Mouse (Mus musculus): ENCODE data around the gene Erc1. TPM values are rescaled to one million over a fixed set of nuclear protein-coding genes. Genes with fewer than 3 reads are reported as not detected.

Gene Erc1
- polyA plus RNA-seq, 1 experiment from 2014 or later: 27.2 TPM

DNA sequence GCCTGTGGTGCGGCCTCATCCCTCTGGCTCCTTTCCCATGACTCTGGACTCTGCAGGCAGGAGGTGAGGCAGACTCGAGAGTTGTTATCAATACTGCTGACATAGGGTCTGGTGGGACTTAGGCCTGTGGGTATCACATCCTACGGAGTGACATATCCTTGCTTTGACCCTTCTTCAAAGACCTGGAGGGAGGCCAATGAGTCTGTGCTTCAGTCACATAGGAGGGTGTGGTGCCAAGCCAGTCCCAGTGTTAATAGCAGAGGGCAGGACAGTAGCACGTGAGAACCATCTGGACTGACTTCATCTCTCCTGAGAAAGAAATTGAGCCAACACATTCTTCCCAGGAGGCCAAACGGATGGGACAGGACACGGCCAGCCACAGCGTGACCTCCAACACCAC, 275.7 kb downstream of the Erc1 start:
- H3K4me2 ChIP-seq (replicated peaks): no peak overlapping the region
- H3K36me3 ChIP-seq: peaks cover 47% of the 10 kb centered on the region
- no peak overlapping the region for H3K9ac ChIP-seq
- H3K4me3 ChIP-seq: no peak overlapping the region
- ATAC-seq (ENCODE audit: low FRiP score, low read depth): no peak
- peaks cover 11% of the 10 kb centered on the region for H3K4me1 ChIP-seq
- H3K27me3 ChIP-seq: no peaks in the 10 kb centered on the region
- H3K9me3 ChIP-seq: no peaks in the 10 kb centered on the region
- WGBS: 81% methylated on average over 7 of the region's 7 CpGs
- H3K27ac ChIP-seq: no peak overlapping the region

DNA sequence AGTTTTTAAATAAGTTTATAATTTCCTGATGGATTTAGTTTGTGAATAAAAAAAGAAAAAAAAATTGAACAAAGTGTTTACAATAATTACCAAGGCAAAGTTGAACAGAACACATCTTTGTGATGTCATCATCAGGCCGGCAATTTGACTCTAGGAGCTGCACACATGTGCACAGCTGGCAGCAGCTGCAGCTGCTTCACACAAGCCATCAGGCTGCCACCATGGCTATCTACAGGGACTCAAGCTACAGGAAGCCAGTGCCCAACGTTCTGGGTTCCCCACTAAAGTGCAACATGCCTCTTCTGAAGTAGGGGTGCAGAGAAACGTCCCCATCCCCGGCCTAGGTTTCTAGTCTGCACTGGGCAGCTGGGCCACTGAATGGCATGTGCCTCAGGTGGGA, 277.2 kb downstream of the Erc1 start:
- no peaks in the 10 kb centered on the region for H3K9me3 ChIP-seq
- H3K9ac ChIP-seq: no peak overlapping the region
- peaks cover 47% of the 10 kb centered on the region for H3K36me3 ChIP-seq
- no peak overlapping the region for H3K4me2 ChIP-seq (replicated peaks)
- peaks cover 20% of the 10 kb centered on the region for H3K4me1 ChIP-seq
- H3K27ac ChIP-seq: no peak overlapping the region
- H3K27me3 ChIP-seq: no peaks in the 10 kb centered on the region
- ATAC-seq (ENCODE audit: low FRiP score, low read depth): no peak
- 67% methylated on average over 4 of the region's 4 CpGs for WGBS
- H3K4me3 ChIP-seq: no peak overlapping the region

DNA sequence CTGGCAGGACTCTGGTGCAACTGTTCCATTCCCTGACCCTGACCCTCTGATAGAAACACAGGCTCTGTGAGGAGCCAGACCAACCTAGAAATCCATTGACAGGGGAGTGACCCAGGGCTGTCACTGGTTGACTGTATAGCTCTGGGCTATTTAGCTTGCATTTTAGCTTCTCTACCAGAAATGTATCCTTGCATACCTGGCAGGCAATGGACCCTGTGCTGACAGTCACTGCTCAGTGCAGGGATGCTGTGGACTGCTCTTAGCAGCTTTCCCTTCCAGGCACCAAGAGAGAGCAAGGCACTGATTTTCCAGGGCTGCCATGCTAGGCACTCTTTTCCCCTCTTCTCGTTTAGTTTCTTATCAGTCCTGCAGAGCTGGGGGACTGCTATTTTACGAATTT, 279.6 kb downstream of the Erc1 start:
- Histone ChIP-seq H3K27me3 (no peaks in the 10 kb centered on the region), H3K4me2 (replicated peaks) (no peak overlapping the region), H3K4me3 (no peak overlapping the region), H3K27ac (no peak overlapping the region), H3K36me3 (peaks cover 26% of the 10 kb centered on the region), H3K9me3 (0 out of 2 replicates have a peak, but pooled peaks cover 4% of the 10 kb centered on the region), H3K4me1 (peaks cover 32% of the 10 kb centered on the region), H3K9ac (no peak overlapping the region)
- ATAC-seq (ENCODE audit: low FRiP score, low read depth): no peak
- WGBS: 78% methylated on average over 2 of the region's 2 CpGs

DNA sequence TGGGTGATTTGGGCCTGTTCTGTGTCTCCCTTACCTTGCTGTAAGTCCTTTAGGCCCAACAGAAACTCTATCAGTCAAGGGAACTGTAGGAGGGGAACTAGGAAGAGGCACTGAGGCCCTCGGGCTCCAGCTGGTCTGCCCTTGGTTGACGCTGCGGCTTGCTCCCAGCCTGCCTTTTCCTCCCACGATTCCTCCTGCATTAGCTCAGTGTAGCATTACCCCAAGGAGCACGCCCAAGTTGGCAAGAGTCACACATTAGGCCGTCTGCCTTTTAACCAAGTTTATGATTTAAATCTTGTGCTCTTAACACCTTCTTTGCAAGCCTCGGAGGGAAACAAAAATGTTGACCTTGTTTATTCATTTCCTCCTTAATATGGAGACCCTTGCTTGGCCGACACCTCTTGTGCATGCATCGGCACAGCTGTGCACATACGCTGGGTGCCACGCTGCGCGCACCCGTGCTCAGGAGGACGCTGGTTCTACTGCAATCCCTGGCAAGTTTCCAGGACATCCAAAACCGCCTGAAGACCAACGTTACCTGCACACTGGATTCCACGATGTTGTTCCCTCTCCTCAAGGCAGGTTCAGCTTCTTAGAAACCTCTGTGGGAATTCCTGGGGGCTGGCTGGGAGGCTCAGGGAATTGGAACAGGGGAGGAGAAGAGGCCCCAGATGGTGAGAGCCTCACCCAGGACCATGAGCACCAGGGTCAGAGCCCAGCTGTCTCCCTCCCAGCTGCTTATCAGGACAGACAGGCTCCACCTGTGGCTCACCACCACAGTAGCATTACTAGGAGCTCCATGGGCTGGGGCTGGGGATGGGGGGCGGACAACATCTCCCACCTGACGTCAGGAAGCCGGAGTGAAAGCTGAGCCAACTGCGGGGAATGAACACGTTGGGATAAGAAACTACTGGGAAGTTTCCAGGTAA, 282.3 kb downstream of the Erc1 start:
- ATAC-seq (ENCODE audit: low FRiP score, low read depth): peak; percentile 84
- Histone ChIP-seq H3K9me3 (0 out of 2 replicates have a peak, but pooled peaks cover 4% of the 10 kb centered on the region), H3K27me3 (no peaks in the 10 kb centered on the region), H3K9ac (no peak overlapping the region), H3K4me3 (no peak overlapping the region), H3K36me3 (peaks cover 10% of the 10 kb centered on the region), H3K4me1 (peaks cover 25% of the 10 kb centered on the region), H3K4me2 (replicated peaks) (peak overlapping the region; percentile 46), H3K27ac (peak overlapping the region; percentile 44; the same call in 1 of the 2 replicates)
- WGBS: 41% methylated on average over 23 of the region's 23 CpGs

DNA sequence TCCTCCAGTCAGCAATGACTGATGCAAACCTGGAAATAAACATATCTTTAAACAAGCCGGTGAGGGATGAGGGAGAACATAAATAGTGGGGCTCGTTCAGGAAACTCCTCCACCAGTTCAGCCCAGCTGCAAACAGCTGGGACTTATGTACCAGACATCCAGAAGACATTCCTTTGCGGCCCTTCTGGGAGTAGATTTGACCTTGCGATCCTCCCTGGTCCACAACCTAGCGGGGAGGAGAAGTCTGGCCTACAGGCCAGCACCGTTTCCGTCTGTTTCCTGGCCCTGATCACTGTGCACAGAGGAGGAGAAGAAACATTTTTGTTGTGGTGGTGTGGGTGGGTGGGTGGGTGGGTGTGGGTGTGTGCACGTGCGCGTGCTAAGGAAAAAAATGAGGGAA, 285.4 kb downstream of the Erc1 start:
- no peak overlapping the region for H3K9ac ChIP-seq
- peaks cover 30% of the 10 kb centered on the region for H3K4me1 ChIP-seq
- 58% methylated on average over 10 of the region's 10 CpGs for WGBS
- H3K4me2 ChIP-seq (replicated peaks): no peak overlapping the region
- no peaks in the 10 kb centered on the region for H3K36me3 ChIP-seq
- H3K9me3 ChIP-seq: peaks cover 4% of the 10 kb centered on the region; the same call in 1 of the 2 replicates
- H3K4me3 ChIP-seq: no peak overlapping the region
- no peak for ATAC-seq (ENCODE audit: low FRiP score, low read depth)
- H3K27ac ChIP-seq: no peak overlapping the region
- H3K27me3 ChIP-seq: no peaks in the 10 kb centered on the region

DNA sequence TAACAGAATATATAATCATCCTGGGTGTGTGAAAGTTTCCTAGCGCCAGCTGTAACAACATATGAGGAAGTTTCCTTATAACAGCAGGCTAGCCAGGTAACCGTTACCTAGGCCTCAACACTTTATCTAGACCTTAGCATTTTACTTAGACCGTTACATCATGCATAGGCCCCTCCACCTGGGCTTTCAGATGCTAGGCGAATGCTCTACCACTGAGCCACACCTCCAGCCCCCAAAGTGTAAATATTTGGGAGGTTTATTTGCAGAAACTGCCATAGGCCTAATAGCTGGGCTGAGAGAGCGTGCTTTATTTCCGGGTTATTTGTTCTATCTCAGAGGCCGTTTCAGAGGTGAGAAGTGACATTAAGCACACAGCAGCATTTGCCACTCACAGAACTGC, 289.1 kb downstream of the Erc1 start:
- Histone ChIP-seq H3K9me3 (no peaks in the 10 kb centered on the region; the same call in 1 of the 2 replicates), H3K36me3 (no peaks in the 10 kb centered on the region), H3K27me3 (no peaks in the 10 kb centered on the region), H3K9ac (no peak overlapping the region), H3K4me3 (no peak overlapping the region), H3K4me2 (replicated peaks) (no peak overlapping the region), H3K4me1 (peaks cover 5% of the 10 kb centered on the region; the same call in 1 of the 2 replicates), H3K27ac (no peak overlapping the region)
- no peak for ATAC-seq (ENCODE audit: low FRiP score, low read depth)
- 43% methylated on average over 7 of the region's 7 CpGs for WGBS

DNA sequence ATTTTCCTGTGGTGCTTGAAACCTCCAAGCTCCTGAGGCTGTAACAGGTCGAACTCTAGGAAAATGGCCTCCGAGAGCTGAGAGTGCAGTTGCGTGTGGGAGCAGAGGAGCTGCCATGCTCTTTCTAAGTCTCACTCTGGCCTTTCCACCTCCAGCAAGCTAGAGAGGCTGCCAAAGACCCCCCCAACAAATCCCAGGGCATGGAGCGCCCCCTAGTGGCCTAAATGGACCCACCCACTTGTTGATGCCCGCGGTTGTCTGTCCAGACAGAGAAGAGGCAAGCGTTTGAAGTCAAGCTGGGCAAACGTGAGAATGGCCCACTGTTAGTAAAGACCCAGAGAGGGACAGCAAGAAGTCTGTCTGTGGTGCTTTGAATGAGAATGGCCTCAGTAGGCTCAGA, 293.5 kb downstream of the Erc1 start:
- WGBS: 75% methylated on average over 8 of the region's 8 CpGs
- H3K4me1 ChIP-seq: peaks cover 5% of the 10 kb centered on the region; the same call in 1 of the 2 replicates
- no peak overlapping the region for H3K4me2 ChIP-seq (replicated peaks)
- H3K27ac ChIP-seq: no peak overlapping the region
- no peaks in the 10 kb centered on the region; the same call in 1 of the 2 replicates for H3K9me3 ChIP-seq
- H3K36me3 ChIP-seq: no peaks in the 10 kb centered on the region
- no peak overlapping the region for H3K9ac ChIP-seq
- H3K4me3 ChIP-seq: no peak overlapping the region
- H3K27me3 ChIP-seq: no peaks in the 10 kb centered on the region
- no peak for ATAC-seq (ENCODE audit: low FRiP score, low read depth)

DNA sequence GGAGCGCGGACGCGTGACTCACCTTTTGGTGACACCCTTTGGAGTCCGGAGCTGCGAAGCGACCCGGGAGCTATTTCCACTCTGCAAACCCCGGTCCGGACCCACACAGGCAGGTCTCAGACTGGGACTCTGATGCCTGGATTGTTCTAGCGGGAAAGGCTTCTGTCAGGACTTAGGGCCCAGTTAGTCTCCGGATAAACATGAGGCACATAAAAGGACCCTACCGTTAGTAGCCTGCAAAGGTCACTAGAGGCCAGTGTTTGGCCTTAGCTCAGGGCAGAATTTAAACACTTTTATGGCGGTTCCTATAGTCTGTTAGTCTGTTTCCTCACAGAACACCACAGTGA, 303.5 kb downstream of the Erc1 start:
- Histone ChIP-seq H3K4me3 (peak overlapping the region; percentile 65), H3K4me2 (replicated peaks) (peak overlapping the region; percentile 87), H3K27me3 (peaks cover 9% of the 10 kb centered on the region), H3K9ac (peak overlapping the region; percentile 85), H3K9me3 (no peaks in the 10 kb centered on the region), H3K36me3 (no peaks in the 10 kb centered on the region), H3K4me1 (peaks cover 38% of the 10 kb centered on the region), H3K27ac (no peak overlapping the region)
- peak; percentile 32; the same call in 1 of the 2 replicates for ATAC-seq (ENCODE audit: low FRiP score, low read depth)
- under 1% methylated on average over 14 of the region's 14 CpGs for WGBS

DNA sequence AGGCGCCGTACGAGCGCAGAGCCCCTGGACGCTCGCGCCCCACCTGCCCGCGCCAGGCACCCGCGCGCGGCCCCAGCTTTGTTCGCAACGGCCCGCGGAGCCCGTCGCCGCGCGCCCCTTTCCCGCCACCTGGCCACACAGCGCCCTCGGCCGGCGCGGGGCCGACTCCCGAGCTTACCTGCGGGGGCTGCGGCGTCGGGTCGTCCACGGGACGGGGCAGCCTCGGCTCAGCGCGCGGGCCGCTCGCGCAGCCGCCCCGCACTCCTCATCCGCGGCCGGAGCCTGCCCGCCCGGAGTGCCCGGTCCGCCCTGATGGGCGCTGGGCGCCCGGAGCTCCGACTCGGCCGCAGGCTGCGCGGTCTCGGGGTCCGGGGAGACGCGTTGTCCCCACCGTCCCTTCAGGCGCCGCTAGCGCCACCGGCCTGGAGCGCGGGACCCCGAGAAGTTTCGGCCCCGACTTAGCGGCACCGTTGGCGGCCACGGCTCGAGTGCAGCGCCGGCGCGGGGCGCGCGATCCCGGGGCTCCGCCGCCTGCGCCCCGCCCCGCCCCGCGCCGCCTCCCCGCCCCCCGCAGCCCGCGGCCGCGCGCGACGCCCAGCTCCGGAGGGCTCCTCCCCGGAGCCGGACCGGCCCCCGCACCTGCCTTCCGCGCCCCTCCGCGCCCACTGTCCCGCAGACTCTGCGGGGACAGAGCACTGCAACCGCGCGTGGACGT, 304.0 kb downstream of the Erc1 start, which contains the start of gene Wnt5b:
Gene Wnt5b (minus strand): TSS at position 545 of the 715 bp plus-strand sequence.
- no peaks in the 10 kb centered on the region for H3K36me3 ChIP-seq

DNA sequence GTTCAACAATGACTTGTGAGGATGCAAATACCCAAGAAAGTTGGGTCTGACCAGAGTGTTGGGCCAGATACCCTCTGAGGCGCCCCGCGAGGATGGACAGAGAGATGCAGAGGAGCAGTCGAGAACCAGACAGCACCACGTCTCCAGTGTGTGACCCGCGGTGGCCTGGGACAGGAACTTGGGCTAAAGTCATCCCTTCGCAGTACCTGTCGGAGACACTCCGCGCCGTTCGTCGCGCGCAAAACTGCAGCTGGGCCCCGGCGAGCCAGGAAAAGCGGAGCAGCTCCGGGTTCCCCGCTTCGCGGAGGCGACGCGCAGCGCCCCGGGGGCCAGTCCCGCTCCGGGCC, 304.5 kb downstream of the Erc1 start:
- Histone ChIP-seq H3K27ac (no peak overlapping the region), H3K36me3 (no peaks in the 10 kb centered on the region), H3K27me3 (peaks cover 9% of the 10 kb centered on the region), H3K9ac (peak overlapping the region; percentile 85), H3K9me3 (no peaks in the 10 kb centered on the region), H3K4me3 (peak overlapping the region; percentile 65), H3K4me1 (peaks cover 38% of the 10 kb centered on the region), H3K4me2 (replicated peaks) (peak overlapping the region; percentile 87)
- 0 out of 2 replicates have a peak, but pooled peaks have one; percentile 9 for ATAC-seq (ENCODE audit: low FRiP score, low read depth)
- 1% methylated on average over 29 of the region's 30 CpGs for WGBS

More for the DNA sequence above, 304.0 kb downstream of the Erc1 start, which contains the start of gene Wnt5b:
- ATAC-seq (ENCODE audit: low FRiP score, low read depth): peak; percentile 84
- H3K9me3 ChIP-seq: no peaks in the 10 kb centered on the region
- peaks cover 38% of the 10 kb centered on the region for H3K4me1 ChIP-seq
- H3K4me2 ChIP-seq (replicated peaks): peak within 1 kb of the TSS; percentile 87
- H3K27me3 ChIP-seq: peaks cover 9% of the 10 kb centered on the region
- under 1% methylated on average over 96 of the region's 120 CpGs for WGBS
- H3K9ac ChIP-seq: peak within 1 kb of the TSS; percentile 85
- H3K27ac ChIP-seq: no peak within 1 kb of the TSS
- peak within 1 kb of the TSS; percentile 65 for H3K4me3 ChIP-seq

DNA sequence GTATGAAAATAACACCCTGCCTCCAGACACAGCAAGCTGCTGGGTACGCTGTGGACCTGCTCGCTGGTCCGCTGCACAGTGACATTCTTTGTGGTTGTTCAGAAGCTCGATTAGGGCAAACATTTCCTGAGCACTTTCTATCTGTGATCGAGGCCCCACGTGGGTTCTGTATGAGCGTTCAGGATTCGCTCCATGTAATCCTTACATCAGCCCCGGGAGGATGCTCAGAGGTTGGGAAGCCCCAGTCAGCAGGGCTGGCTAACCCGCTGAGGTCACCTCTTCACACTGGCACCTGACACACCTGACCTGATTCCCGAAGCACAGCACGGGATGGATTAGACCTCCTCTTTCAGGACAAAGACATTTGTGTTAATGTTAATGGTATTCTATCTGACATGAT, 312.1 kb downstream of the Erc1 start:
- Histone ChIP-seq H3K4me3 (no peak overlapping the region), H3K36me3 (no peaks in the 10 kb centered on the region), H3K4me2 (replicated peaks) (no peak overlapping the region), H3K9me3 (no peaks in the 10 kb centered on the region; the same call in 1 of the 2 replicates), H3K27me3 (no peaks in the 10 kb centered on the region; the same call in 1 of the 2 replicates), H3K9ac (no peak overlapping the region), H3K27ac (no peak overlapping the region), H3K4me1 (peaks cover 3% of the 10 kb centered on the region; the same call in 1 of the 2 replicates)
- ATAC-seq (ENCODE audit: low FRiP score, low read depth): no peak
- 82% methylated on average over 12 of the region's 12 CpGs for WGBS

DNA sequence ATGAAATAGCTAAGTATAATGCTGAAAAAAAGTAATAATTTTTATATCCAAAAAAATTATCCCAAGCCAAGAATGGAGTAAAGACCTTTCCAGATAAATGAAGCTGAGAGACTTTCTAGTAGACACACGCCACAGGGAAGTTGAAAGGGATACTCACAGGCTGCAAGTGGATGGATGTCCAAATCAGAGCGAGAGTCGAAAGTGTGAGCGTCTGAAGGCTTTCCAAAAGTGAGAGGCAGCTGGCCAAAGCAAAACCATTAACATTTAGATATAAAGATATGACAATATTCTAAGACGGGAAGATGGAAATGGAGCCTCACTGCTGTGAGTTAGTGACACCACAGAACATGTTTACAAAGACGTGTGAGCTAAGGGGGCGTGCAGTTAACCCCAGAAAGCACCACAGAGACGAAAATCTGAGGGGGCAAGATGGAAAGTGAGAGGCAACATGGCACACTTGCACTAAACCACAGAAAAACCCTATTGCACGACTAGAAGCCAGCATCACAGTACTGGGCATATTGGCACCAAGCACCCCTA, 314.7 kb downstream of the Erc1 start:
- Histone ChIP-seq H3K9ac (no peak overlapping the region), H3K4me2 (replicated peaks) (no peak overlapping the region), H3K27me3 (no peaks in the 10 kb centered on the region), H3K27ac (no peak overlapping the region), H3K4me1 (no peaks in the 10 kb centered on the region), H3K36me3 (no peaks in the 10 kb centered on the region), H3K9me3 (no peaks in the 10 kb centered on the region; the same call in 1 of the 2 replicates), H3K4me3 (no peak overlapping the region)
- WGBS: 88% methylated on average over 9 of the region's 9 CpGs
- no peak for ATAC-seq (ENCODE audit: low FRiP score, low read depth)
